Mouse (Mus musculus) MEL (cell line): ENCODE data around the gene Disp1. TPM values are rescaled to one million over a fixed set of nuclear protein-coding genes. Genes with fewer than 3 reads are reported as not detected.
A peak's percentile ranks its signal among the peaks of the same experiment; 100 is the strongest.

Experiments
- DNase-seq: peaks from one replicate; pipeline ENCODE4 v3.0.0; 2011; ENCODE audit warnings: low read depth, low spot score
- H3K27ac ChIP-seq: 2 replicates; pipeline ENCODE4 v1.5.1; 2012; ENCODE audit warnings: low read depth, mild to moderate bottlenecking, control low read depth, low read length, moderate library complexity; ENCODE audit not compliant: control insufficient read depth
- H3K27me3 ChIP-seq, 2 experiments: fragments of 150-350 bp in 1 of 2; sonication (generic) in 1 of 2; 2 replicates each; pipeline ENCODE4 v1.6.1; 2012; ENCODE audit warnings: low read length in 2 of 2, mild to moderate bottlenecking in 2 of 2, improper control_type of control experiment in 1 of 2, moderate library complexity in 1 of 2; ENCODE audit not compliant: insufficient read depth in 2 of 2, control insufficient read depth in 1 of 2
- H3K36me3 ChIP-seq, 2 experiments: 2 replicates each; pipeline ENCODE4 v1.6.1; 2012 to 2014; ENCODE audit warnings: low read length in 2 of 2, improper control_type of control experiment in 1 of 2, inconsistent platforms in 1 of 2, mild to moderate bottlenecking in 1 of 2; ENCODE audit not compliant: insufficient read depth in 2 of 2, control insufficient read depth in 1 of 2
- H3K4me1 ChIP-seq, 2 experiments: fragments of 150-350 bp in 1 of 2; sonication (generic) in 1 of 2; 2 replicates each; pipeline ENCODE4 v1.6.1; 2012; ENCODE audit warnings: low read length in 2 of 2, improper control_type of control experiment in 1 of 2, mild to moderate bottlenecking in 1 of 2; ENCODE audit not compliant: insufficient read depth in 2 of 2, control insufficient read depth in 1 of 2
- H3K4me3 ChIP-seq, 2 experiments: fragments of 150-350 bp in 1 of 2; sonication (generic) in 1 of 2; 2 replicates each; pipeline ENCODE4 v1.5.1; 2012; ENCODE audit warnings: low read depth in 2 of 2, low read length in 2 of 2, mild to moderate bottlenecking in 2 of 2, moderate library complexity in 2 of 2, control low read depth in 1 of 2, improper control_type of control experiment in 1 of 2; ENCODE audit not compliant: control insufficient read depth in 1 of 2, insufficient read depth in 1 of 2
- H3K79me2 ChIP-seq: 2 replicates; pipeline ENCODE4 v1.6.1; 2012; ENCODE audit warnings: mild to moderate bottlenecking, low read length, moderate library complexity; ENCODE audit not compliant: control insufficient read depth, poor library complexity, insufficient read depth
- H3K9ac ChIP-seq: 2 replicates; pipeline ENCODE4 v1.6.1; 2012; ENCODE audit warnings: low read depth, mild to moderate bottlenecking, control low read depth, low read length, moderate library complexity; ENCODE audit not compliant: control insufficient read depth, poor library complexity, severe bottlenecking
- H3K9me3 ChIP-seq: fragments of 150-350 bp; sonication (generic); replicated peaks from 2 replicates; pipeline ENCODE4 v1.6.1; 2012; ENCODE audit warnings: mild to moderate bottlenecking, low read length, improper control_type of control experiment, moderate library complexity; ENCODE audit not compliant: insufficient read depth
- BHLHE40 ChIP-seq: IDR thresholded peaks from 2 replicates; pipeline ENCODE4 v1.6.1; 2012; ENCODE audit warnings: low read depth, mild to moderate bottlenecking, inconsistent platforms, low read length, improper control_type of control experiment, borderline replicate concordance
- CHD2 ChIP-seq: IDR thresholded peaks from 2 replicates; pipeline ENCODE4 v1.6.1; 2011; ENCODE audit warnings: low read length, improper control_type of control experiment
- CTCF ChIP-seq, 3 experiments: IDR thresholded peaks in 2 of 3; conservative IDR thresholded peaks in 1 of 3; 2 replicates each; pipeline ENCODE4 v1.5.1; 2011 to 2012; ENCODE audit warnings: low read length in 3 of 3, low read depth in 2 of 3, mild to moderate bottlenecking in 2 of 3, improper control_type of control experiment in 1 of 3, inconsistent platforms in 1 of 3, mixed read lengths in 1 of 3, moderate library complexity in 1 of 3; ENCODE audit not compliant: control insufficient read depth in 1 of 3, insufficient read depth in 1 of 3, poor library complexity in 1 of 3, severe bottlenecking in 1 of 3
- ELF1 ChIP-seq: IDR thresholded peaks from 2 replicates; pipeline ENCODE4 v1.6.1; 2014; ENCODE audit warnings: low read depth, mild to moderate bottlenecking, inconsistent platforms, low read length, improper control_type of control experiment, moderate library complexity
- ETS1 ChIP-seq: IDR thresholded peaks from 2 replicates; pipeline ENCODE4 v1.6.1; 2012; ENCODE audit warnings: low read depth, mild to moderate bottlenecking, inconsistent platforms, low read length, improper control_type of control experiment, moderate library complexity
- JUND ChIP-seq: IDR thresholded peaks from 2 replicates; pipeline ENCODE4 v1.6.1; 2011; ENCODE audit warnings: low read depth, mild to moderate bottlenecking, improper control_type of control experiment, low read length
- KAT2A ChIP-seq: conservative IDR thresholded peaks from 2 replicates; pipeline ENCODE4 v1.6.1; 2012; ENCODE audit warnings: low read depth, low read length, improper control_type of control experiment, inconsistent platforms
- MAFK ChIP-seq: IDR thresholded peaks from 2 replicates; pipeline ENCODE4 v1.6.1; 2011; ENCODE audit warnings: low read depth, mild to moderate bottlenecking, low read length, improper control_type of control experiment, borderline replicate concordance
- MXI1 ChIP-seq: IDR thresholded peaks from 2 replicates; pipeline ENCODE4 v1.6.1; 2011; ENCODE audit warnings: mild to moderate bottlenecking, low read depth, low read length, improper control_type of control experiment
- MYC ChIP-seq: IDR thresholded peaks from 2 replicates; pipeline ENCODE4 v1.6.1; 2011; ENCODE audit warnings: low read depth, mild to moderate bottlenecking, low read length, improper control_type of control experiment, moderate library complexity
- NRF1 ChIP-seq: IDR thresholded peaks from 2 replicates; pipeline ENCODE4 v1.6.1; 2014; ENCODE audit warnings: low read depth, mild to moderate bottlenecking, inconsistent platforms, low read length, improper control_type of control experiment, moderate library complexity; ENCODE audit not compliant: poor library complexity, insufficient read depth, severe bottlenecking
- POLR2AphosphoS2 ChIP-seq: IDR thresholded peaks from 2 replicates; pipeline ENCODE4 v1.6.1; 2011; ENCODE audit warnings: low read length, improper control_type of control experiment
- POLR2AphosphoS5 ChIP-seq: IDR thresholded peaks from 2 replicates; pipeline ENCODE4 v1.6.1; 2012; ENCODE audit warnings: low read depth, borderline replicate concordance, mild to moderate bottlenecking, inconsistent platforms, low read length, moderate library complexity, mixed read lengths
- RAD21 ChIP-seq: IDR thresholded peaks from 2 replicates; pipeline ENCODE4 v1.6.1; 2011; ENCODE audit warnings: mild to moderate bottlenecking, low read depth, low read length, improper control_type of control experiment
- SMC3 ChIP-seq: IDR thresholded peaks from 2 replicates; pipeline ENCODE4 v1.6.1; 2011; ENCODE audit warnings: low read depth, low read length, improper control_type of control experiment
- TAL1 ChIP-seq: IDR thresholded peaks from 2 replicates; pipeline ENCODE4 v1.6.1; 2012; ENCODE audit warnings: mild to moderate bottlenecking, inconsistent platforms, low read length, moderate library complexity, mixed read lengths
- UBTF ChIP-seq: IDR thresholded peaks from 2 replicates; pipeline ENCODE4 v1.6.1; 2012; ENCODE audit warnings: low read depth, mild to moderate bottlenecking, inconsistent platforms, low read length, improper control_type of control experiment, moderate library complexity, borderline replicate concordance; ENCODE audit not compliant: insufficient read depth
- ZMIZ1 ChIP-seq: IDR thresholded peaks from 2 replicates; pipeline ENCODE4 v1.6.1; 2012; ENCODE audit warnings: low read depth, mild to moderate bottlenecking, inconsistent platforms, low read length, improper control_type of control experiment, moderate library complexity
- polyA plus RNA-seq, 2 experiments: library from polyadenylated mRNA; stranded (reverse) in 1 of 2; unstranded in 1 of 2; fragments of >175 nt in 1 of 2; fragments of >200 nt in 1 of 2; gene quantifications; 2 replicates each; pipeline versions ENCODE4 v1.2.1 to v1.2.4; 2012; ENCODE audit warnings: low replicate concordance in 2 of 2, low read depth in 1 of 2; ENCODE audit not compliant: insufficient read length in 2 of 2, insufficient read depth in 1 of 2, missing spikeins in 1 of 2
- total RNA-seq: library from RNA; depleted of rRNA; stranded (reverse); fragments of 300-350 nt; gene quantifications from 2 replicates; pipeline ENCODE4 v1.2.3, GENCODE M21; 2012

The Disp1 gene
- total and polyA plus RNA-seq, 3 experiments = 6.3 to 9.9 TPM; not detected in 1

DNA sequence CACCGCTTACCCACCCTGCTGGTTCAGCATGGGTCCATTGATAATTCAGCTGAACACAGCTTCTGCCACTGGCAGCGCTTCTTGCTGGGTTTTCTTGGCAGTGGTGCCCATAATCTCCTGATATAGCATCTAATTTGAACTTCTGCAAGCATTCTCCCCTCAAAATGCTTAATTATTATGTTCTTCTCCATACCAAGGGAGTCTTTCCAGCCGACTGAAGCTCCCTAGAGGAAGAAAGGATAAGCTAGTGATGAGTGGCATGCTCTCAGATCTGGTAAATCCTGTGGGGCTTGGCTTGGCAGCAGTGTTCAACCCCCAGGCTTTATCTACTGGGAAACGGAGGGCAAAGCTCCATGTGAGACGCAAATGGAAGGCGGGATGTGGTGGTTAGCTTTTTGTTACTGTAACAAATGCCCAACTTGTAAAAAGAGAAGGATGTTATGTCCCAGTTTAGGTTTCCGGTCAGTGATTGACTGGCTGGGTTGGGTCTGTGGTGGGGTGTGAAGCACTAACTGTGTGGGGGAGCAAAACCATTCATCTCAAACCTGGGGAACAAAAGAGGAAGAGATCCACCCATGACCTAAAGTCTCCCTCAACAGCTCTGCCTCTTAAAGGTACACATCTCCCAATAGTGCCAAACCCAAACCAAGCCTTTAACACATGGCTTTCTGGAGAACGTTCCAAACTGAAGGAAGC, 151.2 kb downstream of the Disp1 start:
- H3K27ac ChIP-seq = no peak overlapping the region; the same call in 1 of the 2 replicates
- no peaks in the 10 kb centered on the region for H3K79me2 ChIP-seq
- H3K27me3 ChIP-seq = no peaks in the 10 kb centered on the region; a peak in 1 of 4 replicates
- H3K36me3 ChIP-seq = peaks cover 0 to 8% of the 10 kb centered on the region in 2 experiments; a peak in 2 of 4 replicates
- no peak overlapping the region for H3K9ac ChIP-seq
- no peaks in the 10 kb centered on the region for H3K9me3 ChIP-seq
- DNase-seq = peak; percentile 54
- peaks cover 6 to 37% of the 10 kb centered on the region in 2 experiments for H3K4me1 ChIP-seq
- TF ChIP-seq ELF1 (no peak), POLR2AphosphoS5 (no peak), ZMIZ1 (no peak), MYC (0 out of 2 replicates have a peak, but pooled peaks have one; percentile 49), MXI1 (no peak), JUND (no peak), CTCF (IDR thresholded peaks at IDR 0.05 in 2 of 3, conservative IDR thresholded peaks at IDR 0.05 in 1 of 3; ENCODE audit: control insufficient read depth in 1 of 3, insufficient read depth in 1 of 3, low read depth in 2 of 3, low read length in 3 of 3, poor library complexity in 1 of 3, severe bottlenecking in 1 of 3) (no peak), ETS1 (0 out of 2 replicates have a peak, but pooled peaks have one; percentile 8), KAT2A (no peak), RAD21 (no peak), SMC3 (no peak), UBTF (no peak)
- H3K4me3 ChIP-seq = peak overlapping the region; percentile 12 to 13; a peak in 1 of 4 replicates

- TF ChIP-seq MXI1 = no peak
- no peak for TF ChIP-seq POLR2AphosphoS2
- no peak for TF ChIP-seq UBTF
- TF ChIP-seq NRF1 = no peak
- TF ChIP-seq ZMIZ1 = no peak
- TF ChIP-seq MAFK = no peak
- no peak for TF ChIP-seq CHD2
- TF ChIP-seq SMC3 = no peak
- TF ChIP-seq TAL1 = no peak
- TF ChIP-seq BHLHE40 = no peak
- no peak for DNase-seq
Measured at GRCm38 (mm10) chr1:183067807-183068206, 153.5 kb downstream of the Disp1 start.

More at GRCm38 (mm10) chr1:183067807-183068206, 153.5 kb downstream of the Disp1 start:
- Histone ChIP-seq H3K27ac (no peak overlapping the region), H3K79me2 (no peaks in the 10 kb centered on the region), H3K9me3 (no peaks in the 10 kb centered on the region), H3K4me1 (peaks cover 4 to 31% of the 10 kb centered on the region in 2 experiments), H3K4me3 (no peak overlapping the region), H3K36me3 (peaks cover 0 to 4% of the 10 kb centered on the region in 2 experiments; a peak in 2 of 4 replicates), H3K27me3 (no peaks in the 10 kb centered on the region; a peak in 1 of 4 replicates), H3K9ac (no peak overlapping the region)
